Mouse (Mus musculus) stomach, postnatal 0 days (tissue): ENCODE results near the gene Ifrd2.

ENCODE experiments used
- CTCF ChIP-seq: IDR thresholded peaks from 2 replicates; pipeline ENCODE4 v1.5.1; 2016; ENCODE audit warnings: antibody characterized with exemption, low read depth, mild to moderate bottlenecking, moderate library complexity
- EP300 ChIP-seq: optimal IDR thresholded peaks from 2 replicates; pipeline ENCODE3; 2016; ENCODE audit warnings: antibody characterized with exemption

DNA sequence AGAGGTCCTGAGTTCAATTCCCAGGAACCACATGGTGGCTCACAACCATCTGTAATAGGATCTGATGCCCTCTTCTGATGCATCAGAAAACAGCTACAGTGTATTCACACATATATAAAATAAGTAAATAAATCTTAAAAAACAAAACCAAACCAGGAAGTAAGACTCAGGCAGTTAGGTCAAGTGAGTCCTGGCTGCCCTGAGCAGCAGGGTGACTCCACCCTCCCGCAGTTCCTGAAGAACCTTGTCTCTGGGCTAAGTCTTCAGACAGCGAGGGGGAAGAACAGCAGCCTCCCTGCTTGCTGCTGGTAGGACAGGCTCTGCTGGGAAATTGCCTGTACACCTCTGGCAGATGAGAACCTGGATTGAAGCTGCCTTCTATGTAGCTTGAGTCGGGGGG, 31.1 kb upstream of the Ifrd2 start:
- no peak for TF ChIP-seq CTCF
- no peak for TF ChIP-seq EP300
